Mouse (Mus musculus): ENCODE results near the gene Rpl18a.

The Rpl18a gene

DNA sequence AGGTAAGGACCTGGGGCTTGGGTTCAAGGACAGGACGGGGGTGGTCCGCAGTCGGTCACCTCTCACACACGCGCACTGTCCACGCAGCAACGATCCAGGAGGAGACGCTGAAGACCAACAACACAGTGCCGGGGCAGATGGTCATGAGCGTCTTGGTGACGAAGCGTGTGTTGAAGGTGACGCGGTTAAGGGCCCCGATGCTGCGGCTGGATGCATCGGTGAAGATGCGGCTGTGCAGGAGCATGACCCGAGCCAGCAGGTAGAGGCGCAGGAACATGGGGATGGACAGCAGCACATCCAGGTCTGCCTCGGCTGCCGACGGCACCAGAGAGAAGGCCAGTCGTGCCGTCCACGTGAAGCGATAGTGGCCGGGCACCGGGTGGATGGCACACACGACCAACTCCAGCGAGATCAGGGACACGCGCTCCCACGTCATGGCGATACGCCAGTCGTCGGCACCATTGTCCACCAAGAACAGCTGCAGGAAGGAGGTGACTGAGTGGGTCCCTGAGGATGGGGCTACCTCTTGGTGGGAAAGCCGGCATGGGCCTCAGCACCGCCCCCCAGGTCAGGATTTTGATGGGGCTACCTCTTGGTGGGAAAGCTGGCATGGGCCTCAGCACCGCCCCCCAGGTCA is 44.5 kb downstream of the Rpl18a start:
- Histone ChIP-seq H3K4me3 (replicated peaks; ENCODE audit: low read length) (peak overlapping the region; percentile 23; the same call in 1 of the 2 replicates), H3K27me3 (ENCODE audit: insufficient read depth, low read length) (peaks cover 34% of the 10 kb centered on the region), H3K9me3 (ENCODE audit: low read length) (no peaks in the 10 kb centered on the region), H3K4me1 (replicated peaks; ENCODE audit: low read depth, low read length) (peaks cover 68% of the 10 kb centered on the region), H3K36me3 (ENCODE audit: insufficient read depth, low read length) (peaks cover 10% of the 10 kb centered on the region)
- TF ChIP-seq POU5F1 (IDR thresholded peaks at IDR 0.05; ENCODE audit: borderline replicate concordance, low read length) (no peak), CTCF (conservative IDR thresholded peaks at IDR 0.05; ENCODE audit: low read length) (no peak), NANOG (IDR thresholded peaks at IDR 0.05; ENCODE audit: borderline replicate concordance, low read length) (no peak)

DNA sequence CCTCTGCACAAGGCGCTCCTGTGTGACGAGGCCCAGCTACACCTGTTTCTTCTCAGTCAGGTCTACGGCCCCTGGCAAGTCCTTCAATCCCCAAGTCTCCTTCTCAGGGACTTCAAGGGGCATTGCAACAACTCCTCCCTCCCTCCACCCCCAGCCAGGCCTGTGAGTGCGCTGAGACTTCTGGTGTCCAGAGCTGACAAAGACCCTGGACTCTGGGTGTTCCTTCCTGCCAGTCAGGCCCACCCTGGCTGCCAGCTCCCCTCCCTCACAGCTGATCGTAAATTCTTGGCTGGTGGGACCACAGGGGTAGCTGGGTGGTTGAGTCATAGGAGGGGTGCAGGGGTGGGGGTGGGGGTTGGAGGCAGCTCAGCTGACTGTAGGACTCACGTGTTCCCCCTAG is 45.4 kb downstream of the Rpl18a start:
- no peaks in the 10 kb centered on the region for H3K9me3 ChIP-seq (ENCODE audit: low read length)
- no peak for TF ChIP-seq CTCF (conservative IDR thresholded peaks at IDR 0.05; ENCODE audit: low read length)
- TF ChIP-seq NANOG (IDR thresholded peaks at IDR 0.05; ENCODE audit: borderline replicate concordance, low read length) = no peak
- TF ChIP-seq POU5F1 (IDR thresholded peaks at IDR 0.05; ENCODE audit: borderline replicate concordance, low read length) = no peak
- no peak overlapping the region for H3K4me3 ChIP-seq (replicated peaks; ENCODE audit: low read length)
- peaks cover 66% of the 10 kb centered on the region for H3K4me1 ChIP-seq (replicated peaks; ENCODE audit: low read depth, low read length)
- peaks cover 10% of the 10 kb centered on the region for H3K36me3 ChIP-seq (ENCODE audit: insufficient read depth, low read length)
- peaks cover 34% of the 10 kb centered on the region for H3K27me3 ChIP-seq (ENCODE audit: insufficient read depth, low read length)

DNA sequence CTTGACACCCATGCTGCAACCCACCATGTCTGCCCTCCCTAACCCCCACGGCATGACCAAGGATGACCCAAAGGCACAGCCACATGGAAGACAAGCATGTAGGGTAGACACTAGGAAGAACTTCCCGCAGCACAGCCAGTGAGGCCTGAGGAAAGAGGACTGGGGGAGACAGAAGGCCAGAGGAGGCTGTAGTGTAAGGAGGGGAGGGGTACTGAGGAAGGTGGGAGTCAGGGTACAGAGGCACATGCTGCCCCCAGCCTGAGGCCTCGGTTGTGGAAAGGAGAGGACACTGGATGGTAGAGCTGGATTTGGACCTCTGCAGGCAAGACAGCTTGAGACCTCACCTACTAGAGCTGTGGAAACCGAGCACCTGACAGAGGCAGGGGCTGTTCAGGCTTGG is 46.3 kb downstream of the Rpl18a start:
- TF ChIP-seq CTCF (conservative IDR thresholded peaks at IDR 0.05; ENCODE audit: low read length) = no peak
- TF ChIP-seq NANOG (IDR thresholded peaks at IDR 0.05; ENCODE audit: borderline replicate concordance, low read length) = no peak
- TF ChIP-seq POU5F1 (IDR thresholded peaks at IDR 0.05; ENCODE audit: borderline replicate concordance, low read length) = no peak
- H3K4me1 ChIP-seq (replicated peaks; ENCODE audit: low read depth, low read length) = peaks cover 69% of the 10 kb centered on the region

DNA sequence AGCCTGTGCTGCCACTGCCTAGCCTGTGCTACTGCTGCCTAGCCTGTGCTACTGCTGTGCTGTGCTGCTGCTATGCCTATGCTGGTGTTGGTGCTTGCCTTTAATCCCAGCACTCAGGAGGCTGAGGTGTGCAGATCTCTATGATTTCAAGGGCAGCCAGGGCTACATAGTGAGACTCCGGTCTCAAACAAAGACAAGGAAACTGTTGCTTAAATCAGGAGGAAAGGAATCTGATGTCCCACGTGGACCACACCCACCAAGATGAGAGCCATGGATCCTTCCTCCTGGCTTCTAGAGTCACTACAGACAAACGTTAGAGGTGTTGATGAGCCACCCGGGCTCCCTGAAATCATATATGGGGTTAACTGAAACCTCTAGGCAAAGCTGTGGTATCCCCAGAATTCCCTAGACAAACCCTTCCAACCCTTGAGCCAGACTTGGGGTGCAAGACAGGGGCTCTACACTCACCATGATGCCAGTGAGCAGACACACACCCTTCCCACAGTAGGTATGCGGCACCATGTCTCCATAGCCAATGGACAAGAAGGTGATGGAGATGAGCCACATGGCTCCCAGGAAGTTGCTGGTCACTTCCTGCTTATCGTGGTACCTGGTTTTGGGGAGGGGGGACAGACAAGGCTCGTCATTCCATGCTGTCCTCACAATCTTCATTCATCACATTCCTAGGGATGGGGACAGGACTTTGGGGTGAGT is 46.9 kb downstream of the Rpl18a start:
- no peak for TF ChIP-seq NANOG (IDR thresholded peaks at IDR 0.05; ENCODE audit: borderline replicate concordance, low read length)
- no peak for TF ChIP-seq CTCF (conservative IDR thresholded peaks at IDR 0.05; ENCODE audit: low read length)
- TF ChIP-seq POU5F1 (IDR thresholded peaks at IDR 0.05; ENCODE audit: borderline replicate concordance, low read length) = no peak
- Histone ChIP-seq H3K27me3 (ENCODE audit: insufficient read depth, low read length) (peaks cover 20% of the 10 kb centered on the region), H3K4me3 (replicated peaks; ENCODE audit: low read length) (no peak overlapping the region), H3K9me3 (ENCODE audit: low read length) (no peaks in the 10 kb centered on the region), H3K4me1 (replicated peaks; ENCODE audit: low read depth, low read length) (peaks cover 72% of the 10 kb centered on the region), H3K36me3 (ENCODE audit: insufficient read depth, low read length) (peaks cover 10% of the 10 kb centered on the region)

More for the DNA sequence above, 46.3 kb downstream of the Rpl18a start:
- no peaks in the 10 kb centered on the region for H3K9me3 ChIP-seq (ENCODE audit: low read length)
- H3K4me3 ChIP-seq (replicated peaks; ENCODE audit: low read length) = no peak overlapping the region
- peaks cover 10% of the 10 kb centered on the region for H3K36me3 ChIP-seq (ENCODE audit: insufficient read depth, low read length)
- peaks cover 27% of the 10 kb centered on the region for H3K27me3 ChIP-seq (ENCODE audit: insufficient read depth, low read length)

DNA sequence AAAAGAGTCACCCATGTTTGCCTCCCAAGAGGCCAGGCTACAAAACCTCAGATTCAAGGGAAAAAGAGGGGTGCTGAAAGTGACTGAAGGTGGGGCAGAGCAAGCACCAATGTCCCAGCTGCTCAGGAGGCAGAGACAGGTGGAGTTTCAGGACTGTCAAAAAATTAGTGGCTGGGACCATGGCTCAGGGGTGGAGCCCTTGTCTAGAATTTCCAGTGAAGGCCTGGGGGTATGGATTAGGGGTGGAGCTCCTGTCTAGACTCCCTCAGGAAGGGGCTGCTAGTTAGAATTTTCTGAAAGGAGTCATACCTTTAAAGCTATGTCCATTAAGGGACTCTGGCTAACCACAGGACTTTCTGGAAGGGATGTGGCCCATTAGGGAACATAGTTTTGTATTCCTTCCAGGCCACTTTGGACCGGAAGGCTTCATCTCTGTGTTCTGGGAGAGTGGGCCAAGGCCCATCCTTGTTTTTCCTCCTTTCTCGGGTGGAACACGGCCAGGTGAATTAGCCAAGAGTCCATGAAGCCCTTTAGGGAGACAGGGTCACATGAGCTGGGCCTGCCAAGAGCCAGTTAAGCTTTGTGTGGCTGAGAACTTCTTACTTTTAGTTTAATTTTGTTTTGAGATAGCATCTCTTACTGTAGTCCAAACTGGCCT is 47.8 kb downstream of the Rpl18a start:
- Histone ChIP-seq H3K36me3 (ENCODE audit: insufficient read depth, low read length) (peaks cover 4% of the 10 kb centered on the region; the same call in 1 of the 2 replicates), H3K4me1 (replicated peaks; ENCODE audit: low read depth, low read length) (peaks cover 80% of the 10 kb centered on the region), H3K9me3 (ENCODE audit: low read length) (no peaks in the 10 kb centered on the region), H3K27me3 (ENCODE audit: insufficient read depth, low read length) (peaks cover 13% of the 10 kb centered on the region), H3K4me3 (replicated peaks; ENCODE audit: low read length) (0 out of 2 replicates have a peak overlapping the region, but pooled peaks have one; percentile 8)
- TF ChIP-seq POU5F1 (IDR thresholded peaks at IDR 0.05; ENCODE audit: borderline replicate concordance, low read length) = no peak
- no peak for TF ChIP-seq CTCF (conservative IDR thresholded peaks at IDR 0.05; ENCODE audit: low read length)
- no peak for TF ChIP-seq NANOG (IDR thresholded peaks at IDR 0.05; ENCODE audit: borderline replicate concordance, low read length)

DNA sequence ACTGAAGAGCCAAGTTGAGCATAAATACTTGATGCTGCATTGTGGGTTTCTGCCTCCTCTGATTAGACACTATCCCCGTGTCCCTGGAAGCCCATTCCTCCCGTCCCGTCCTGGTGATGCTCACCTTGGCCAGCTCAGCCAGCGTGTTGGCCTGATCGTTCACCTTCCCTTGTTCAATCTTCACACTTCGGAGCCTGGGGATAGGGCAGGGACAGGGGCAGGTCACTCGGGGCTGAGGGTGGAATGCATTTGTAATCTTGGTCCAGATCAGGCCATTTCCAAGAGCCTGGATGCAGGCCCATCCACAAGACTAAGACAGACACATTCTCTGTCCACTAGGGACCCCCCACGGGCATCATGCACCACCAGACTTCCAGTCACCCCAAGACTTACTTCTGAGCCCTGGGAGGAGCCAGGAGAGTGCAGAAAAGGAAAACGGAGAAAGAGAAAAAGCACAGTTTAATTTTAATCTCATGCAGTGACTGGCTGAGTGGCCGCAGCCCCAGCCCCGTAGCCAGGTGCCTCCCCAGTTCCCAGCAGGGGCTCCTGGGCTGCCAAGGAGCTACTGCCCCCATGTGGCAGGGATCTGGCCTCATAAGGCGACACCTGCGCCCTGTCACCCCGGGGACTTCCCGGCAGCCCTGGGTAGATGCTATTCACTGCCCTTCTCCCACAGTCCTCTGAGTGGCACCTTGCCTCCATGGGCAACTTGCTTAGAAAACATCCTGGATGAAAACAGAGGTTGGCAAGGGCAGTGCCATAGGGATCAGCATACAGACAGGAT is 50.6 kb downstream of the Rpl18a start:
- no peaks in the 10 kb centered on the region for H3K36me3 ChIP-seq (ENCODE audit: insufficient read depth, low read length)
- TF ChIP-seq NANOG (IDR thresholded peaks at IDR 0.05; ENCODE audit: borderline replicate concordance, low read length) (no peak), CTCF (conservative IDR thresholded peaks at IDR 0.05; ENCODE audit: low read length) (no peak), POU5F1 (IDR thresholded peaks at IDR 0.05; ENCODE audit: borderline replicate concordance, low read length) (no peak)

DNA sequence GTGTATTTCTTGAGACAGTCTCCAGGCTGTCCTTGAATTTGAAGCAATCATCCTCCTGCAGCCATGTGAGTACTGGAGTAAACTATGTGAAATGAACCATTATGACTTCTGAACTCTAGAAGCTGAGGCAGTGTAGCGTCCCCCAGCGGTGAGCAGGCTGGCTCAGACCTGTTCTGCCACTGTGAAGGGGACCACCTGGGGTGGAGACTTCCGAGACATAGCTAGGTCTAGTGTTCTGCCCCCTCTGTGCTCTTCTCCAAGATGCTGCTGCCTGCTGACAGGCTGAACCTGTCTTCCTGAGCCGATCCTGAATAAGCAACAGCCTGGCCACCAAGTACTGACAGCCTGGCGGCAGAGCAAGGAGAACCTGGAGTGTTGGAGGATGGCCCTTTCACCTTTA is 52.1 kb downstream of the Rpl18a start:
- no peaks in the 10 kb centered on the region for H3K9me3 ChIP-seq (ENCODE audit: low read length)
- H3K36me3 ChIP-seq (ENCODE audit: insufficient read depth, low read length) = no peaks in the 10 kb centered on the region
- peaks cover 7% of the 10 kb centered on the region; the same call in 1 of the 2 replicates for H3K27me3 ChIP-seq (ENCODE audit: insufficient read depth, low read length)
- peaks cover 90% of the 10 kb centered on the region for H3K4me1 ChIP-seq (replicated peaks; ENCODE audit: low read depth, low read length)
- no peak for TF ChIP-seq NANOG (IDR thresholded peaks at IDR 0.05; ENCODE audit: borderline replicate concordance, low read length)
- peak; percentile 48 for TF ChIP-seq CTCF (conservative IDR thresholded peaks at IDR 0.05; ENCODE audit: low read length)
- TF ChIP-seq POU5F1 (IDR thresholded peaks at IDR 0.05; ENCODE audit: borderline replicate concordance, low read length) = no peak
- H3K4me3 ChIP-seq (replicated peaks; ENCODE audit: low read length) = 0 out of 2 replicates have a peak overlapping the region, but pooled peaks have one; percentile 3

More for the DNA sequence above, 50.6 kb downstream of the Rpl18a start:
- Histone ChIP-seq H3K4me1 (replicated peaks; ENCODE audit: low read depth, low read length) (peaks cover 89% of the 10 kb centered on the region), H3K9me3 (ENCODE audit: low read length) (no peaks in the 10 kb centered on the region), H3K4me3 (replicated peaks; ENCODE audit: low read length) (no peak overlapping the region), H3K27me3 (ENCODE audit: insufficient read depth, low read length) (peaks cover 7% of the 10 kb centered on the region; the same call in 1 of the 2 replicates)
